Mouse (Mus musculus) forebrain, embryonic 12.5 days (tissue): ENCODE data around the gene Gm20481. TPM values are rescaled to one million over a fixed set of nuclear protein-coding genes. Genes with fewer than 3 reads are reported as not detected.
"Not testable (repeated sequence)": the region's sequence is repeated elsewhere in the genome, so short reads cannot be mapped to it uniquely, and the experiment has no call there.

ENCODE experiments used
- ATAC-seq: fragments of 200-750 bp; cut with Nextera tagmentation; 2 replicates; pipeline ENCODE4 v1.8.0; 2017; ENCODE audit warnings: moderate TSS enrichment; ENCODE audit not compliant: low FRiP score
- H3K27ac ChIP-seq: fragments of 300-500 bp; sonication (generic); 2 replicates; pipeline ENCODE4 v1.5.1; 2016; ENCODE audit warnings: mild to moderate bottlenecking
- H3K27me3 ChIP-seq: fragments of 300-500 bp; sonication (generic); 2 replicates; pipeline ENCODE4 v1.6.1; 2016; ENCODE audit warnings: mild to moderate bottlenecking
- H3K36me3 ChIP-seq: fragments of 300-500 bp; sonication (generic); replicated peaks from 2 replicates; pipeline ENCODE4 v1.6.1; 2016; ENCODE audit warnings: mild to moderate bottlenecking
- H3K4me1 ChIP-seq: fragments of 300-500 bp; sonication (generic); 2 replicates; pipeline ENCODE4 v1.6.1; 2016
- H3K4me2 ChIP-seq: fragments of 300-500 bp; sonication (generic); 2 replicates; pipeline ENCODE4 v1.6.1; 2016; ENCODE audit warnings: mild to moderate bottlenecking, moderate library complexity
- H3K4me3 ChIP-seq: fragments of 300-500 bp; sonication (generic); replicated peaks from 2 replicates; pipeline ENCODE4 v1.5.1; 2016; ENCODE audit warnings: mild to moderate bottlenecking
- H3K9ac ChIP-seq: fragments of 300-500 bp; sonication (generic); 2 replicates; pipeline ENCODE4 v1.6.1; 2016; ENCODE audit warnings: mild to moderate bottlenecking
- H3K9me3 ChIP-seq: fragments of 300-500 bp; sonication (generic); 2 replicates; pipeline ENCODE4 v1.6.1; 2016
- WGBS: fragments of 180-500 bp; shearing (Covaris S2); methylation state at CpG from one replicate; pipeline ENCODE4 v1.1.7; 2016; 5-methylcytosine and 5-hydroxymethylcytosine counted together
- polyA plus RNA-seq: library from polyadenylated mRNA; unstranded; fragments of >200 nt; fragmentation: Nextera tagmentation; extraction: Ambion mirVana; gene quantifications from 2 replicates; pipeline ENCODE4 v1.2.1, GENCODE M21; 2016

Gm20481 gene
- polyA plus RNA-seq, 1 experiment from 2014 or later: not detected

GRCm38 (mm10) chr17:34964640-34965049 is 5.1 kb upstream of the Gm20481 start:
- Histone ChIP-seq H3K27ac (no peak overlapping the region), H3K9me3 (no peaks in the 10 kb centered on the region), H3K27me3 (peaks cover 57% of the 10 kb centered on the region), H3K4me2 (no peak overlapping the region), H3K9ac (no peak overlapping the region), H3K36me3 (no peaks in the 10 kb centered on the region), H3K4me1 (peaks cover 7% of the 10 kb centered on the region), H3K4me3 (no peak overlapping the region)
- WGBS: 6% methylated on average over 1 of the region's 1 CpGs
- ATAC-seq: no peak

DNA sequence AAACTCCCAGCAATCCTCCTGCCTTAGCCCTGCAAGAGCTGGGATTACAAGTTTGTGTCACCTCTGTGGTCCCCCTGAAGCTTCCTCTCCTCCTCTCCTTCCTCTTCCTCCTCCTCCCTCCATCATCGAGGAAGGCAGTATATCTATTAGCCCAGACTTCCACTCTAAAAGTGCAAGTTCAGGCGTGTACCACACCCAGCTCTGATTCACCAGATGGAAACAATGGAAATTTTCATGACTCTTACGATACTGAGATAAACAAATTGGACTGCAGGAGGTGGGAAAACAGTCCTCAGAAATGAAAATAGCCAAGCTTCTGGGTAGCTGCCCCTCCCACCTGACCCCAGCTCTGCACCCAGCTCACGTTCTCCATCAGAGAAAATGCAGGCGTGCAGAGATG is 4.1 kb upstream of the Gm20481 start:
- Histone ChIP-seq H3K9ac (no peak overlapping the region), H3K27ac (no peak overlapping the region), H3K4me3 (no peak overlapping the region), H3K27me3 (peaks cover 60% of the 10 kb centered on the region), H3K4me1 (no peaks in the 10 kb centered on the region), H3K4me2 (no peak overlapping the region), H3K36me3 (no peaks in the 10 kb centered on the region), H3K9me3 (no peaks in the 10 kb centered on the region)
- ATAC-seq: no peak
- WGBS: 84% methylated on average over 5 of the region's 5 CpGs

DNA sequence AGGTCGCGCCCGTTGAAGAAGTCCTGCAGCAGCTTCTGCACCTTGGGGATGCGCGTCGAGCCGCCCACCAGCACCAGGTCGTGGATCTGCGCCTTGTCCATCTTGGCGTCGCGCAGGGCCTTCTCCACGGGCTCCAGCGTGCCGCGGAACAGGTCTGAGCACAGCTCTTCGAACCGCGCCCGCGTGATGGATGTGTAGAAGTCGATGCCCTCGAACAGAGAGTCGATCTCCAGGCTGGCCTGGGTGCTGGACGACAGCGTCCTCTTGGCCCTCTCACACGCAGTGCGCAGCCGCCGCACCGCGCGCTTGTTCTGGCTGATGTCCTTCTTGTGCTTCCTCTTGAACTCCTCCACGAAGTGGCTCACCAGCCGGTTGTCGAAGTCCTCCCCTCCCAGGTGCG is 1.1 kb downstream of the Gm20481 start:
- not testable (repeated sequence) for ATAC-seq, H3K27ac ChIP-seq, H3K9ac ChIP-seq, H3K4me3 ChIP-seq, H3K36me3 ChIP-seq, H3K4me1 ChIP-seq, H3K9me3 ChIP-seq, H3K4me2 ChIP-seq
- WGBS: 38% methylated on average over 26 of the region's 37 CpGs
- H3K27me3 ChIP-seq: peaks cover 41% of the 10 kb centered on the region

DNA sequence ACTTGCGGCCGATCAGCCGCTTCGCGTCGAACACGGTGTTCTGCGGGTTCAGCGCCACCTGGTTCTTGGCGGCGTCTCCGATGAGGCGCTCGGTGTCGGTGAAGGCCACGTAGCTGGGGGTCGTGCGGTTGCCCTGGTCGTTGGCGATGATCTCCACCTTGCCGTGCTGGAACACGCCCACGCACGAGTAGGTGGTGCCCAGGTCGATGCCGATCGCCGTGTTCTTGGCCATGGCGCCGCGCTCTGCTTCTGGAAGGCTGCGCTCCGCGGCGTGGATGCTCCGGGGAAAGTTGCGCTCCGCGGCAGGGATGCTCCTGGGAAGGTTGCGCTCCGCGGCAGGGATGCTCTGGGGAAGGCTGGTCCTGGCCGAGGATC is 2.0 kb downstream of the Gm20481 start:
- H3K27me3 ChIP-seq: peaks cover 39% of the 10 kb centered on the region
- peak overlapping the region; percentile 71 for H3K4me2 ChIP-seq
- WGBS: 4% methylated on average over 26 of the region's 43 CpGs
- not testable (repeated sequence) for H3K9me3 ChIP-seq, H3K4me1 ChIP-seq, H3K27ac ChIP-seq, H3K36me3 ChIP-seq, H3K9ac ChIP-seq
- H3K4me3 ChIP-seq: peak overlapping the region; percentile 38
- ATAC-seq: peak; percentile 44; the same call in 1 of the 2 replicates

DNA sequence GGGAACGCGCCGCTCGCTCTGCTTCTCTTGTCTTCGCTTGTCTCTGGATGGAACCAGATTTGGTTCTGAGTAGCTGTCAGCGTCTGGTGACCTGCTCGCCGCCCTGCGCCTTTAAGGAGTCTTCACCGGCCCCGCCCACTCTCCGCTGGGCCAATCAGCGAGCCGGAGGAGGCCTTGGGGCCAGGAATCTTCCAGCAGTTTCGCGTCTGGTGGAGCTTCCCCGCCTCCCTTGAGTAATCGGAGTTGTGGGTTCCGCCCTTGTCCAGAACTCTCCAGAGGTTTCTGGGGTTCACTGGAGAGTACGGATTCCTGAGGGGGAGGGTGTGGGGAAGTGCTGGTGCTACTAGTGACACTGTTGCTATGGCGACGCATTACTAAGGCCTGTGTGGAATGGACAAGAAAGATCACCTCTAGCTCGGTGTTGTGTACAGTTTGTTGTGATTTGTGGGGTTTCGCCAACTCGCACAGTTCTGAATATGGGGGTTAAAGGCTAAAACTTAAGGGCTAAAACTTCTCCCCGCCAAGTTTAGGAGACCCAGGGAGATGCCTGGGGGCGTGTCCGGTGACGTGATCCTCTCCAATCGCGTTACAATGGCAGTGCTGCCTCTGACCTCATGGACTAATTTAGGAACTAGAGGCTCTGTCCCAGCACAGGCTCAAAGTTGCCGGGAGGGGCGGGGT is 2.5 kb downstream of the Gm20481 start, which contains the start of the genes Hspa1a and Hspa1l:
TSS of gene Hspa1a (minus strand) at position 88 of the 681 bp plus-strand sequence.
TSS of gene Hspa1l (plus strand) at position 635 of the 681 bp plus-strand sequence.
- H3K27ac ChIP-seq, H3K4me1 ChIP-seq, H3K36me3 ChIP-seq, H3K9me3 ChIP-seq: not testable (repeated sequence)
- Histone ChIP-seq H3K4me3 (peak within 1 kb of the TSS; percentile 38), H3K27me3 (peaks cover 37% of the 10 kb centered on the region), H3K4me2 (peak within 1 kb of the TSS; percentile 71), H3K9ac (peak within 1 kb of the TSS; percentile 27; the same call in 1 of the 2 replicates)
- ATAC-seq: peak; percentile 95
- WGBS: 1% methylated on average over 27 of the region's 33 CpGs

DNA sequence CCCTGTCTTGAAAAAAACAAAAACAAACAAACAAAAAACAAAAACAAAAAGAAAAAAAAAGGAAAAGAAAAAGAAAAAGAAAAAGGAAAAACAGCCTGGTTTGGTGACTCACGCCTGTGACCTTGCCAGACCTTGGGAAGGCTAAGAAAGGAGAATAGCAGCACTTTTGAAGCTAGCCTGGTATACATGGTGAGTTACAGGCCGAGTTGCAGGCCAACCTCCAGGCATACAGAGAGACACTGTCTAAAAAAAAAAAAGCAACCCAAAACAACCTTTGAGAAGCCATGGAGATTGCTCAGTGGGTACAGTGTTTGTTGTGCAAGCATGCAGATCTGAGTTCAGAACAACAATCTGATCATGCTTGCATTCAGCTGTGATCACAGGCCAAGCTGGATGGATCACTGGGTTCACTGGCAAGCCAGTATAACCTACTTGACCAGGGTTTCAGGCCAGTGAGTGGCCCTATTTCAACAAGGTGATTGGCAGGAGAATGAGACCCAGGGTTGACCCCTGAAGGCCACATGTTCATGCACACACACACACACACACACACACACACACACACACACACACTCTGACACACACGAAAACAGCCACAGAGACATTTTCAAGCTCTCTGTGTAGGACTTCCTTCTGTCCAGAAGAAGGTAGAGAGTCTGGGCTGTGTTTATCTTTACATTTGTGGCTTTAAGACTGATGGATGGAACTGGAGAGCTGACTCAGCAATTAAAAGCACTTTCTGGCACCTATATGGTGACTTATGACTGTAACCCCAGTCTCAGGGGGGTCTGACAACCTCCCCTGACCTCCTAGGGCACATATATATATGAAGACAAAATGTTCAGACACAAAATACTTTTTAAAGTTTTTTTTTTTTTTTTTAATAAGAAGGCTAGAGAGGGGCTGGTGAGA is 6.1 kb downstream of the Gm20481 start:
- no peak for ATAC-seq
- WGBS: 88% methylated on average over 3 of the region's 3 CpGs
- Histone ChIP-seq H3K36me3 (no peaks in the 10 kb centered on the region), H3K9me3 (no peaks in the 10 kb centered on the region), H3K4me3 (no peak overlapping the region), H3K4me1 (peaks cover 15% of the 10 kb centered on the region), H3K9ac (no peak overlapping the region), H3K27ac (no peak overlapping the region), H3K4me2 (no peak overlapping the region), H3K27me3 (peaks cover 10% of the 10 kb centered on the region; the same call in 1 of the 2 replicates)

DNA sequence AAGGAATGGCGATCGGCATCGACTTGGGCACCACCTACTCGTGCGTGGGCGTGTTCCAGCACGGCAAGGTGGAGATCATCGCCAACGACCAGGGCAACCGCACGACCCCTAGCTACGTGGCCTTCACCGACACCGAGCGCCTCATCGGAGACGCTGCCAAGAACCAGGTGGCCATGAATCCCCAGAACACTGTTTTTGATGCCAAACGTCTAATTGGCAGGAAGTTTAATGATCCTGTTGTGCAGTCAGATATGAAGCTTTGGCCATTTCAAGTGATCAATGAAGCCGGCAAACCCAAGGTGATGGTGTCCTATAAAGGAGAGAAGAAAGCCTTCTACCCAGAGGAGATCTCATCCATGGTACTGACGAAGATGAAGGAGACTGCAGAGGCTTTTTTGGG is 7.3 kb downstream of the Gm20481 start:
- WGBS: 96% methylated on average over 20 of the region's 20 CpGs
- ATAC-seq: no peak
- Histone ChIP-seq H3K4me2 (no peak overlapping the region), H3K36me3 (no peaks in the 10 kb centered on the region), H3K4me3 (no peak overlapping the region), H3K27me3 (peaks cover 10% of the 10 kb centered on the region; the same call in 1 of the 2 replicates), H3K9me3 (no peaks in the 10 kb centered on the region), H3K27ac (no peak overlapping the region), H3K4me1 (peaks cover 20% of the 10 kb centered on the region), H3K9ac (no peak overlapping the region)

GRCm38 (mm10) chr17:34978239-34978638 is 8.5 kb downstream of the Gm20481 start:
- Histone ChIP-seq H3K4me1 (peaks cover 25% of the 10 kb centered on the region), H3K36me3 (no peaks in the 10 kb centered on the region), H3K4me3 (no peak overlapping the region), H3K27ac (no peak overlapping the region), H3K9ac (no peak overlapping the region), H3K9me3 (no peaks in the 10 kb centered on the region), H3K27me3 (peaks cover 3% of the 10 kb centered on the region; the same call in 1 of the 2 replicates), H3K4me2 (no peak overlapping the region)
- ATAC-seq: no peak
- 91% methylated on average over 27 of the region's 27 CpGs for WGBS

DNA sequence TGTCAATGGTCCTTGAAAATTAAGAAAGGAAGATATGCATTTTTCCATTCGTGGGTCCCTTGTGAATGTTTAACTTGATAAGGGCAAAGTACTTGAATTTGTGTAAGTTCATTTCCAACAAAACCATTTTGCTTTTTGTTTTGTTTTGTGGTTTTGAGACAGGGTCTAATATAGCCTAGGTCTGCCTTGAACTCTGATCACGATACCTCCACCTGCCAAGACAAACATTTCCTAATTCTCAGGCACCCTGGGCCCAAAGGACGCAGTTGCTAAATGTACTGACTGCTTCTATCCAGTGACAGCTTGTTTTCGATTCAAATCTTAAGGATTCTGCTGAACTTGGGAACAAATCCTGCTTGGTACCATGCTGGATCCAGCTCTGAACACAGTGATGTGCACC is 9.9 kb downstream of the Gm20481 start:
- ATAC-seq: no peak
- Histone ChIP-seq H3K9me3 (no peaks in the 10 kb centered on the region), H3K4me3 (no peak overlapping the region), H3K27me3 (no peaks in the 10 kb centered on the region), H3K4me1 (peaks cover 28% of the 10 kb centered on the region), H3K36me3 (0 out of 2 replicates have a peak, but pooled peaks cover under 1% of the 10 kb centered on the region), H3K9ac (no peak overlapping the region), H3K27ac (no peak overlapping the region), H3K4me2 (no peak overlapping the region)
- WGBS: 89% methylated on average over 4 of the region's 4 CpGs

- H3K4me3 ChIP-seq: peak overlapping the region; percentile 90
- H3K36me3 ChIP-seq: peaks cover 10% of the 10 kb centered on the region
- peaks cover 28% of the 10 kb centered on the region for H3K4me1 ChIP-seq
- 0 out of 2 replicates have a peak overlapping the region, but pooled peaks have one; percentile 38 for H3K27ac ChIP-seq
- no peak for ATAC-seq
- WGBS: 21% methylated on average over 2 of the region's 2 CpGs
- H3K9me3 ChIP-seq: no peaks in the 10 kb centered on the region
- peak overlapping the region; percentile 88 for H3K4me2 ChIP-seq
- peak overlapping the region; percentile 90 for H3K9ac ChIP-seq
- H3K27me3 ChIP-seq: no peaks in the 10 kb centered on the region
Observed at GRCm38 (mm10) chr17:34980655-34981054, 10.9 kb downstream of the Gm20481 start.

DNA sequence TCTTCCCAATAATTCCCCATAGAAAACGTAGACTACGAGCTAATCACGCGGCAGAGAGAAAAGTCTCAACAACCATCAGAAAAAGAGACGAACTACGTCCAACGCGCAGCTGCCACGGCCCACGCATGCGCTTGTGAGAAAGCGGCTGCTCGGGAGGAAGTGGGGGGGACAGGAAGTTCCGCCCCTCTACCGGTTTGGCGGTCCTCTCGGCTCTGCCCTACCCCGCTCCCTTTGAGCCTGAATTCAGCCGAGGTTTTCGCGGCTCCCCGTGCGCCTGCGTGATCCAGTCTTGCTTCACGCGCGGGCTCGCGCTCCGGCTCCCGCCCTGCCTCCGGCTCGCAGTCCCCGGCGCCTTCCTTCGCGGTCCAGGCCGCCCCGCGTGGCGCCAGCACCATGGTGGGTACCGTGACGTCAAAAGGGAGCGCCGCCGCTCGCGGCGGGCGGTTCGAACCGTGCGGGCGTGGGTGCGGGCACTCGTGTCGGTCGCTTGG is 12.0 kb downstream of the Gm20481 start, which contains the start of gene Lsm2:
TSS of gene Lsm2 (plus strand) at position 173 of the 491 bp plus-strand sequence.
- H3K4me1 ChIP-seq: peaks cover 28% of the 10 kb centered on the region
- H3K4me2 ChIP-seq: peak within 1 kb of the TSS; percentile 88
- H3K9me3 ChIP-seq: no peaks in the 10 kb centered on the region
- ATAC-seq: peak; percentile 94
- WGBS: under 1% methylated on average over 58 of the region's 58 CpGs
- H3K27ac ChIP-seq: peak within 1 kb of the TSS; percentile 98
- peak within 1 kb of the TSS; percentile 90 for H3K9ac ChIP-seq
- peaks cover 21% of the 10 kb centered on the region for H3K36me3 ChIP-seq
- peak within 1 kb of the TSS; percentile 90 for H3K4me3 ChIP-seq
- no peaks in the 10 kb centered on the region for H3K27me3 ChIP-seq

GRCm38 (mm10) chr17:34982328-34982727 is 12.6 kb downstream of the Gm20481 start:
- peak; percentile 24 for ATAC-seq
- peaks cover 28% of the 10 kb centered on the region for H3K4me1 ChIP-seq
- H3K36me3 ChIP-seq: peaks cover 22% of the 10 kb centered on the region
- peak overlapping the region; percentile 88 for H3K4me2 ChIP-seq
- WGBS: under 1% methylated on average over 15 of the region's 15 CpGs
- no peaks in the 10 kb centered on the region for H3K9me3 ChIP-seq
- peak overlapping the region; percentile 90 for H3K4me3 ChIP-seq
- H3K9ac ChIP-seq: peak overlapping the region; percentile 90
- H3K27ac ChIP-seq: peak overlapping the region; percentile 98
- no peaks in the 10 kb centered on the region for H3K27me3 ChIP-seq
